Mouse (Mus musculus) lung, adult 10 weeks (tissue): ENCODE data around the gene Rprml. TPM values are rescaled to one million over a fixed set of nuclear protein-coding genes. Genes with fewer than 3 reads are reported as not detected.

Experiments
- polyA plus RNA-seq: library from polyadenylated mRNA; stranded (reverse); fragments of 350-450 nt; fragmentation: Illumina TruSeq; extraction: RNeasy Lipid Tissue Mini Kit (QIAGEN cat#74804); gene quantifications from one replicate; pipeline ENCODE4 v1.2.3, GENCODE M21; 2014; ENCODE audit warnings: low read depth, low replicate concordance; ENCODE audit not compliant: insufficient read depth

Gene Rprml
- polyA plus RNA-seq: 4.9 TPM

DNA sequence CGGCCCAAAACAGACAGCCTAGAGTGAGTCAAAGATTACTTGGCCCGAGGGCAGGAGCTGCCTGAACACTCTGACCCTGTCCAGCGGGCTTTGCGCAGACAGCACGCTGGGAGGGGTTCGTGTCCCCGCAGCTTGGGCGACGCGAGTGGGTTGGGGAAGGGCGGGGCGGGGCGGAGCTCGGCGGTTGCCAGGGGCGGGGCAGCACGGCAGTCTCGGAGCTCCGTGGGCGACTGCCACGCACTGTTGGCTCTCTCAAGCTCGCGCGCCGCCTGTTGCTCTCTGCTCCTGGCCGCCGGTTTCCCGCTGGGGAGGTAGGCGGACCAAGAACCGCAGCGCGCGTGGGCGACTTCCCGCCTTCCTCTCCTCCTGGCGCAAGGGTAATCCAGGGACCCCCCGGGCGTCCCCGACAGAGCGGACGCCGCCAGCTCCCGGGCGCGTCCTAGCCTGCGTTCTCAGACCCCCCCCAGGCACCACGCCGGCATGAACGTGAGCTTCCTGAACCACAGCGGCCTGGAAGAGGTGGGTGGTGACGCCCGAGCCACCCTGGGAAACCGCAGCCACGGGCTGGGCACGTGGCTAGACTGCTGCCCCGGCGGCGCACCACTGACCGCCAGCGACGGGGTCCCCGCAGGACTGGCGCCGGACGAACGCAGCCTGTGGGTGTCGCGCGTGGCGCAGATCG lies at the start of gene Rprml:
Rprml (plus strand) TSS at position 270 of the 682 bp plus-strand sequence.

DNA sequence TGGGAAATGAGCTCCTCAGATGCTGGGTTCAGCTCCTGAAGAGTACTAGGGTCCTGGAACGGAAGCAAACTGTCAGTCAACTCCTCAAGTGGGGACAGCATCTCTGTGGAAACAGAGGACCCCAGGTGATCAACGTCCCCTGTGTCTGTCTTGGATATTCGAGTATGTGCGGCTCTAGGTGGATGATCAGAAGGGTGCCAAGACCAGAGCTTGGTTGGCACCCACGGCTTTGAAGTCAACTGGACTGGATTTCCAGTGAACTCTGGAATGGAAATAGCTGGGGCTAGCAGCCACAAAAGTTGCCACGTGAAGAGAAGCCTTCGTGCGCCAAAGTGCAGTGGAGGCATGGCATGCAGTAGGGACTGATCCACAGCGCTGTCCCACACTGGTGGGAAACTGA lies 28.3 kb upstream of the Rprml start, which contains the start of gene Gm884:
Gm884 (minus strand) TSS at position 101 of the 400 bp plus-strand sequence.

DNA sequence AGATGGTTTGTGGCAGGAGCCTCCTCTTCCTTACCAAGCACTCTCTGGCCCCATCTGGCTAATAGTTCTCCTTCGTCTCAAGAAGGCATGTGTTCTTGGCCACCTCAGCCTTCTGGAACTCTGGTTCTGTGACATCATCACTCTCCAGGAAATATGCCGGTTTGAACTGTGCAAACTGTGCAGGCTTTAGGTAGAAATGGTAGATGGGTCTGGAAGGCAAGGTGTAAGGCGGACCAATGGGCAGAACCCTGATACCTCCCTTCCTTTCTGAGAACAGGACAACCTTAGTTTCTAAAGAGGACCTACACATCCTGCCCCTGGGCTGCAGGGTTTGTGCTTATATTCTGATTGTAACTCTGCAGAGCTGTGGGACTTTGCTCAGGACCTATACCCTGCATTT lies 10.6 kb upstream of the Rprml start, which contains the start of gene Lyzl6:
Lyzl6 (minus strand) TSS at position 101 of the 400 bp plus-strand sequence.

DNA sequence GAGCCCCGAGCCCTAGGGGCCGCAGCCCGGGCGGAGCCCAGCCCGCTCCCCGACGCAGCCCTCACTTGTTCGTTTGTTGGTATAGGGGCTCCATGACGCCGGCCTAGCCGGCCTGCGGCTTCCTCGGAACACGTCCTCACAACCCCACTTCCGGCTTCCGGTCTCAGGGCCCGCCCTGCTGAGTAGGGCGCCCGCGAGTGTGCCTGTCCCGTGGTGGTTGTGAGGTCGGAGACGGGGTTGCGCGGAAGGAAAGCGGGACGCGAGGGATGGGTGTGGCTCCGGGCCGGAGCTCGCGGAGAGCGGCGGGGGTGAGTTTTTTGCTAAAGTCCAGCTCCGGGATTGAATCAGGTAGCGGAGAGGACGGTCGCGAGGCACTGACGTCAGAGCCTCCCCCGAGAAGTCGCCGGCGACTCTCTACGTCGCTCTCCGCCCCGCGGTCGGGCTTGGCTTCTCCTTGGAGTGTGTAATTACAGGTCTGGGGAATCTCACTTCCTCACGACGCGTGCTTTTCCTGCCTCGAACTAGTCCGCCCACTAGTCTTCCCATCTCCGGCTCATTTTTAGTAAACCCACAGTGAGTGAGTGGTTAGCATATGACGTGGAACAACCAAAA lies 48.3 kb downstream of the Rprml start, which contains the start of gene Gosr2:
Gosr2 (minus strand) TSS at position 334 of the 612 bp plus-strand sequence.

Other genes with a start within 250 kb of the Rprml start
- 11.0 TPM for gene Plekhm1, start 236.9 kb upstream of the Rprml start, polyA plus RNA-seq
- not detected for gene Lrrc37a, start 145.0 kb upstream of the Rprml start, polyA plus RNA-seq
- gene Gm884, start 28.4 kb upstream of the Rprml start, polyA plus RNA-seq: not detected
- gene Lyzl6, start 10.7 kb upstream of the Rprml start, polyA plus RNA-seq: not detected
- 42.2 TPM for gene Gosr2, start 48.3 kb downstream of the Rprml start, polyA plus RNA-seq
- 0.04 TPM for gene Wnt9b, start 100.3 kb downstream of the Rprml start, polyA plus RNA-seq
- gene Wnt3, start 124.6 kb downstream of the Rprml start, polyA plus RNA-seq: not detected